Mouse (Mus musculus) forebrain, embryonic 11.5 days (tissue): ENCODE data around the gene Gtpbp3. TPM values are rescaled to one million over a fixed set of nuclear protein-coding genes. Genes with fewer than 3 reads are reported as not detected.

Experiments used
- ATAC-seq: fragments of 200-750 bp; cut with Nextera tagmentation; replicated peaks from 2 replicates; pipeline ENCODE4 v1.8.0; 2017; ENCODE audit warnings: moderate TSS enrichment; ENCODE audit not compliant: low FRiP score
- DNase-seq: peaks from one replicate; pipeline ENCODE4 v3.0.0-alpha.2; 2017; ENCODE audit warnings: low spot score
- H3K27ac ChIP-seq: fragments of 300-500 bp; sonication (generic); 2 replicates; pipeline ENCODE4 v1.5.1; 2014; ENCODE audit warnings: low read depth, low read length
- H3K27me3 ChIP-seq: fragments of 300-500 bp; sonication (generic); 2 replicates; pipeline ENCODE4 v1.6.1; 2014; ENCODE audit warnings: mild to moderate bottlenecking, low read length, mixed read lengths; ENCODE audit not compliant: control insufficient read depth, insufficient read depth
- H3K36me3 ChIP-seq: fragments of 300-500 bp; sonication (generic); 2 replicates; pipeline ENCODE4 v1.6.1; 2014; ENCODE audit warnings: mild to moderate bottlenecking, low read length, moderate library complexity, mixed read lengths; ENCODE audit not compliant: control insufficient read depth, insufficient read depth
- H3K4me1 ChIP-seq: fragments of 300-500 bp; sonication (generic); replicated peaks from 2 replicates; pipeline ENCODE4 v1.6.1; 2014; ENCODE audit warnings: low read length, mixed read lengths; ENCODE audit not compliant: control insufficient read depth, insufficient read depth
- H3K4me2 ChIP-seq: fragments of 300-500 bp; sonication (generic); 2 replicates; pipeline ENCODE4 v1.6.1; 2014; ENCODE audit warnings: low read depth, mild to moderate bottlenecking, low read length, moderate library complexity, mixed read lengths; ENCODE audit not compliant: severe bottlenecking
- H3K4me3 ChIP-seq: fragments of 300-500 bp; sonication (generic); 2 replicates; pipeline ENCODE4 v1.5.1; 2014; ENCODE audit warnings: low read depth, low read length
- H3K9ac ChIP-seq: fragments of 300-500 bp; sonication (generic); 2 replicates; pipeline ENCODE4 v1.6.1; 2014; ENCODE audit warnings: low read length
- H3K9me3 ChIP-seq: fragments of 300-500 bp; sonication (generic); 2 replicates; pipeline ENCODE4 v1.6.1; 2016; ENCODE audit warnings: low read length, mixed read lengths; ENCODE audit not compliant: control insufficient read depth
- WGBS: fragments of 180-500 bp; shearing (Covaris S2); extraction: QIAGEN DNeasy Blood & Tissue Kit; methylation state at CpG from one replicate; pipeline ENCODE4 v1.1.7; 2014; 5-methylcytosine and 5-hydroxymethylcytosine counted together
- polyA plus RNA-seq: library from polyadenylated mRNA; unstranded; fragments of >200 nt; fragmentation: Nextera tagmentation; extraction: Ambion mirVana; gene quantifications from 2 replicates; pipeline ENCODE4 v1.2.1, GENCODE M21; 2014

The Gtpbp3 gene
- polyA plus RNA-seq, 1 experiment from 2014 or later = 10.8 TPM

DNA sequence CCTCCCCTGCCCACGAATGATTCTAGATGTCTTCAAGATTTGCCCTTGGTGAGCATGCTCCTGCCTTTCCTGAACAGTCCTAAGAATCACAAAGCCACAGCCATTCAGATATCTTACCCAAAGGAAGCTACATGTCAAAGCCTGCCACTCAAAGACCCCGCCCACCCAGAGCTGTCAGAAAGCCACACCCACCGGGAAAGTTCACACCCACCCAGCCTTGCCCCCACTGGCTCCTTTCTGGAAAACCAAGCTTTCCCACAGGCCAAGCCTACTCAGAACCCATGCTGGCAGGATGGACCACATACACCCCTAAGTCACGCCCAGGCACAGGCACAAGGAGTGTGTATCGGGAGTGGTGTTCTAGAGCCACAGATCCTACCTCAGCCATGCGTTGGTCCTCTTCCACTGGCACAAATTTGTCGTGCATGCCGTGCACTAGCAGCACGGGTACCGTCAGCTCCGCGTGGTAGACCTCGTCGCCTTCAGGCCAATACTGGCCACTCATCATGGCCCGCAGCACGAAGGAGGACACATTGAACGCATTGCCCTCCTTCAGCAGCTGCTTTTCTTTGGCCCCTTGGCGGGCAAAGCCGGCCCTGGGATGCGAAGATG lies 30.1 kb upstream of the Gtpbp3 start:
- no peak overlapping the region for H3K9ac ChIP-seq
- no peaks in the 10 kb centered on the region for H3K9me3 ChIP-seq
- DNase-seq (peak; percentile 35), ATAC-seq (no peak)
- H3K4me2 ChIP-seq = no peak overlapping the region
- peaks cover 2% of the 10 kb centered on the region; the same call in 1 of the 2 replicates for H3K4me1 ChIP-seq
- H3K4me3 ChIP-seq = no peak overlapping the region
- H3K36me3 ChIP-seq = peaks cover 5% of the 10 kb centered on the region; the same call in 1 of the 2 replicates
- no peak overlapping the region for H3K27ac ChIP-seq
- 87% methylated on average over 20 of the region's 20 CpGs for WGBS
- no peaks in the 10 kb centered on the region for H3K27me3 ChIP-seq

DNA sequence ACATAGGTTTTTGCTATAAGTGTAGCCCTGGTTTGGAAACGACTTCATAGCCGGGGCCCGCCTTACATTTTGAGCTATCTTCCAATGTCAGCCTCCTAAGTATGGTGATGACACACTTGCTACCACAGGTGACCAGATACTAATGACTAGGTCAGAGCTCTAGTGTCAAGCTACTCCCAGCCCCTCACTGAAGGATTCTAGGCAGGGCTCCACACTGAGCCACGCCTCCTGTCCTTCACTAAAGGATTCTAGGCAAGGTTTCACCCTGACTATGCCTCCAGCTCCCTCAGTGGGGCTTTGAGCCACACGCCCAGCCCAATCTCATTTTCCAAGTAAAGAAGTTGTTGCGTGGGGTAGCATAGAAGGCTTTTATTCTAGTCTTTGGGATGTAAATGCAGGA lies 27.2 kb upstream of the Gtpbp3 start:
- H3K27ac ChIP-seq = no peak overlapping the region
- H3K9me3 ChIP-seq = no peaks in the 10 kb centered on the region
- peaks cover 9% of the 10 kb centered on the region; the same call in 1 of the 2 replicates for H3K4me1 ChIP-seq
- no peaks in the 10 kb centered on the region for H3K27me3 ChIP-seq
- H3K4me2 ChIP-seq = no peak overlapping the region
- WGBS = 94% methylated on average over 6 of the region's 6 CpGs
- no peak for DNase-seq
- H3K36me3 ChIP-seq = peaks cover 5% of the 10 kb centered on the region; the same call in 1 of the 2 replicates
- H3K4me3 ChIP-seq = no peak overlapping the region
- no peak overlapping the region for H3K9ac ChIP-seq
- no peak for ATAC-seq

DNA sequence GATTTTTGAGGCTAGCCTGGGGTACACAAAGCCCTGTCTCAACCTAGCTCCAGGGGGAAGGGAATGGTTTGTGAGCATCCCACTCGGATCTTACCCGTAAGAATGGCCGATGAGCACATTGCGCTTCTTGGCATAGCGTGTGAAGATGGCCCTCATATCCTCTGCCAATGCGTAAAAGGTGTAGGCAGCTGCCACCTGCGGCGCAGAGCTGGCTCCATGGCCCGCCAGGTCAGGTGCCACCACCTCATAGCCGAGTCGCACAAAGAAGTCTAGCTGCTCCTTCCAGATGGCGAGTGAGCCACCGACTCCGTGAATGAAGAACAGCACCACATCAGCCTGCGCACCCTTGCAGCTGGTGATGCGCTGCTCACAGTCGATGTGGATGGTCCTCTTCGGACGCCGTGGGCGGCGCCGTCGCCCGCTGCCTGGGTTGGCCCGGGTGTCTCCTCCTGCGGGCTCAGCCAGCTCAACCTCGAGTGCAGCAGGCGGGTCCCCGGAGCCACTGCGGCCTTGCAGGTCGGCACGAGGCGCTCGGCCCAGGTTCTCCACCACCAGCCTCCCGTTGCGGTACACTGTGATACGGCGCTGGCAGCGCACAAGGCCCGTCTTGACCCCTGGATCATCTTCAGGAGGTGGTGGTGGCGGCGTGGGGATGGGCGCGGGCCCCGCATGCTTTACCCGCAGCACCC lies 26.6 kb upstream of the Gtpbp3 start:
- H3K4me2 ChIP-seq = no peak overlapping the region
- H3K27me3 ChIP-seq = no peaks in the 10 kb centered on the region
- H3K4me3 ChIP-seq = no peak overlapping the region
- no peaks in the 10 kb centered on the region for H3K9me3 ChIP-seq
- H3K27ac ChIP-seq = no peak overlapping the region
- no peak for DNase-seq
- peaks cover 11% of the 10 kb centered on the region; the same call in 1 of the 2 replicates for H3K4me1 ChIP-seq
- no peak for ATAC-seq
- WGBS = 78% methylated on average over 47 of the region's 47 CpGs
- H3K9ac ChIP-seq = no peak overlapping the region
- peaks cover 5% of the 10 kb centered on the region; the same call in 1 of the 2 replicates for H3K36me3 ChIP-seq

DNA sequence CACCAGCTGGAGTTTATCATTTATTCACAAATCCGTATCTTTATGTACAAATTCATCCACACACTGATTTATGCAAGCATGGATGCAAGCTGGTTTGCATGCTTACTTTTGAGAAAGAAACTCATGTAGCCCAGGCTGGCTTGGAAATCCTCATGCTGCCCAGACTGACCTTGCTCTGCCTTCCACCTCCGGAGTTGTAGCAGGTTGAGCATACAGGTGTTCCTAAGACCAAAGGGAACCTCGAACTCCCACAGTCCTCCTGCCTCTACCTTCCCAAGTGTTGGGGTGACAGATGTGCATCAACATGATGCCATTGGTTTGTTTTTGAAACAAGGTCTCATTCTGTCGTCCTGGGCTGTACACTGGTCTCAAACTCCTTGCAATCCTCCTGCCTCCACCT lies 25.7 kb upstream of the Gtpbp3 start:
- Histone ChIP-seq H3K9me3 (no peaks in the 10 kb centered on the region), H3K4me1 (peaks cover 11% of the 10 kb centered on the region; the same call in 1 of the 2 replicates), H3K27ac (no peak overlapping the region), H3K4me3 (peak overlapping the region; percentile 86; the same call in 1 of the 2 replicates), H3K27me3 (no peaks in the 10 kb centered on the region), H3K9ac (no peak overlapping the region), H3K36me3 (peaks cover 5% of the 10 kb centered on the region; the same call in 1 of the 2 replicates), H3K4me2 (peak overlapping the region; percentile 60; the same call in 1 of the 2 replicates)
- whole genome bisulfite sequencing = 76% methylated on average over 4 of the region's 4 CpGs
- ATAC-seq (no peak), DNase-seq (no peak)

DNA sequence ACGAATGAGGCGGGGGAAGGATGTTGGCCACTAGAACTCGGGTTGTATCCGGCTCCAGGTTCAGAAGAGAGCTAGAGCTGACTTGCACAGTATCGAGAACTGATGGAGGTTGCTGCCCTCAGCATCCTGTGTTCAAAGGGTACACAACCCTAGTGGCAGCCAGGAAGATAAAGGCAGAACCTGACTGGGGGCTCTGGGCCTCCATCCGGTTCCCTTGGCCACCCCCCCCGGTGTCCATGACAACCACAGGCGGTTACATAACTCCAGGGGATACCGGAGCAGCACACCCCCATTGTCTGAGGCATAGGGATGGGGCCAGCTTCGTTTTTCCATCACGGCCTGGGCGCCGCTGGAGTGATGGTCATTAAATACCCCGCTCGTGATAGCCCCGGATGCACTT lies 25.1 kb upstream of the Gtpbp3 start:
- Histone ChIP-seq H3K4me1 (peaks cover 11% of the 10 kb centered on the region; the same call in 1 of the 2 replicates), H3K27me3 (no peaks in the 10 kb centered on the region), H3K36me3 (peaks cover 5% of the 10 kb centered on the region; the same call in 1 of the 2 replicates)

DNA sequence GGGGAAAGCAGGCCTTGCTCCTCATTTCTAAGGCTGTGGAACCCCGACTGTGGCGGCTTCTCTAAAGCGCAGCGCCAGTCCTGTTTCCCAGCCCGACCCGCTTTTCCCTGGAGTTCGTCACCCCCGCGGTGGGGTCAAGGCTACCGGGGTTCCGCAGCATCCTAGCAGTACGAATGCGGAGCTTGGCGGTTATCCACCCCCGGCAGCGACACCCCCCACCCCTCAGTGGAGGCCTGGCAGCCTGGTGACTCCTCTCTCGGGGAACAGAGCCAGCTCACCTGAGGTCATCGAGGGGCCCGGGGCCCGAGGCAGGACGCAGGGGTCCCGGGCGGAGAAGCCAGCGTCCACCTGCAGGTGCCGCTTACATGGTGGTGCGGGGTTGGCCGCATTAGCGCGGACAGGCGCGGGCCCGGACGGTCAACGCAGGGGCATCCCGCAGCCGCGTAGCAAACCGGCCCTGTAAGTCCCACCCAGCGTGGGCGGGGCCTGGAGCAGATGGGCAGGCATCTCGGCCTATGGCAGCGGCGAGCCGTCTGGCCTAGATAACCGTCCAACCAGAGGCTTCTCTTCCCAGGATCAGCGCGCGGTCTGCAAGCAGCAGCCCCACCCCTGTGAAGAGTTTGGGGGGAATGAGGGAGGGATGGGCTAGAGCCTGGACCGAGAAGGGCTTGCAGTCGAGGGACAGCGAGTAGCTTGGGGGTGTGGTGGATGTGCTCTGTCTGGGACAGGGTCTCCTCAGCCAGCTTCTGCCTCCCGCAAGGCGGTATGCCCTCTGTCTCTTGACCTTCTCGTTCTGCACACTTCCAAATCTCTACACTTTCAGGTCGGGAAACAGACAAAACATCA lies 24.5 kb upstream of the Gtpbp3 start, which contains the start of gene Abhd8:
Abhd8 (minus strand) TSS at position 468 of the 846 bp plus-strand sequence.
- Histone ChIP-seq H3K4me1 (peaks cover 11% of the 10 kb centered on the region; the same call in 1 of the 2 replicates), H3K36me3 (no peaks in the 10 kb centered on the region), H3K9me3 (no peaks in the 10 kb centered on the region), H3K27ac (peak within 1 kb of the TSS; percentile 8; the same call in 1 of the 2 replicates), H3K4me3 (peak within 1 kb of the TSS; percentile 86), H3K9ac (peak within 1 kb of the TSS; percentile 90), H3K4me2 (peak within 1 kb of the TSS; percentile 60), H3K27me3 (no peaks in the 10 kb centered on the region)
- under 1% methylated on average over 55 of the region's 55 CpGs for WGBS
- DNase-seq (peak; percentile 97), ATAC-seq (peak; percentile 85)

More for the DNA sequence above, 25.1 kb upstream of the Gtpbp3 start:
- Histone ChIP-seq H3K9me3 (no peaks in the 10 kb centered on the region), H3K4me2 (peak overlapping the region; percentile 60), H3K4me3 (peak overlapping the region; percentile 86), H3K9ac (peak overlapping the region; percentile 90), H3K27ac (no peak overlapping the region)
- ATAC-seq = 0 out of 2 replicates have a peak, but pooled peaks have one; percentile 1
- 7% methylated on average over 16 of the region's 16 CpGs for WGBS
- peak; percentile 75 for DNase-seq

DNA sequence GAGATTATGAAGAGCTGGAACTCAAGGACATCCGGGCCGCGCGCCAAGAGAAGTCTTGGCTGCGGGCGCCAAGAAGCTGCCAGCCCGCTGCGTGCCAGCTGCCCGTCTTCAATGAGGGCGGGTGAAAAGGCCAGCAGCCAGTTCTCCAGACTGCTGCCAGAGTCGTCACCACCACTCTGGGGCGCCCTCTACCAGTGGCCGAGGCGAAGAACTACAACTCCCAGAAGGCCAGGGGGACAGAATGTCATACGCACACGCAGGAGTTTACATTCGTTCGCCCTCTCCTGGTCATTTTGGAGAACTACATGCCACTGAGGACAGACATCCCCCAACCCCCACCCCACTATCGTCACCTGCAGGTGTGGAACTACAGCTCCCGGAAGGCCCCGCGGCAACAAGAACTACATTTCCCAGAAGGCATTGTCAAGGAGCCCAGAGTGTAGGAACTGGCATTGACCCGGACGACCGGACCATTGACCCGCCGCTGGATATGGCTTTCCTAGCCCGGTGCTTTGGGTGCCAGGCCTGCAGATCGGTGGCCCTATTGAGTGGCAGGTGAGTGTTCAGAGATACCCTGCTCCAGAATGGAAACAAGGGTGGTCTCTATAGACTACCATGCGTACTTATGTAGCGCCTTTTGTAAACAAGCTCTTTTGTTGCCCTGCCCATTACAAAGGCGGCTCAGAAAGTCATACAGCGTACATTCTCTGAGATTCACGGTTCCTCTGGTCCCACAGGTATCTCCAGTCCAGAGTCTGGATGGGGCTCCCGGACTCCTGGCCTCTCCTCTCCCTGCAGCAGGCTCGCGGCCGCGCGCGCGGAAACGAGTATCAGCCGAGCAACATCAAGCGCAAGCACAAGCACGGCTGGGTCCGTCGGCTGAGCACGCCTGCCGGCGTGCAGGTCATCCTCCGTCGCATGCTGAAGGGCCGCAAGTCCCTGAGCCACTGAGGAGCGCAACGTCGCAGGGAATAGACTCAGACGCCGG lies 23.1 kb upstream of the Gtpbp3 start, which contains the start of gene Mrpl34:
Mrpl34 (plus strand) TSS at position 447 of the 988 bp plus-strand sequence.
- Histone ChIP-seq H3K4me3 (peak within 1 kb of the TSS; percentile 86), H3K9me3 (no peaks in the 10 kb centered on the region), H3K4me1 (peaks cover 13% of the 10 kb centered on the region), H3K27ac (peak within 1 kb of the TSS; percentile 8; the same call in 1 of the 2 replicates), H3K36me3 (no peaks in the 10 kb centered on the region), H3K27me3 (no peaks in the 10 kb centered on the region), H3K9ac (peak within 1 kb of the TSS; percentile 90), H3K4me2 (peak within 1 kb of the TSS; percentile 92)
- WGBS = under 1% methylated on average over 59 of the region's 59 CpGs
- ATAC-seq = peak; percentile 75
- peak; percentile 98 for DNase-seq
